Mouse (Mus musculus): Measurements from ENCODE around the gene Ankdd1b. TPM values are rescaled to one million over a fixed set of nuclear protein-coding genes. Genes with fewer than 3 reads are reported as not detected.
A peak's percentile ranks its signal among the peaks of the same experiment; 100 is the strongest.

Gene Ankdd1b
- polyA plus RNA-seq, 1 experiment from 2014 or later, result not detected

DNA sequence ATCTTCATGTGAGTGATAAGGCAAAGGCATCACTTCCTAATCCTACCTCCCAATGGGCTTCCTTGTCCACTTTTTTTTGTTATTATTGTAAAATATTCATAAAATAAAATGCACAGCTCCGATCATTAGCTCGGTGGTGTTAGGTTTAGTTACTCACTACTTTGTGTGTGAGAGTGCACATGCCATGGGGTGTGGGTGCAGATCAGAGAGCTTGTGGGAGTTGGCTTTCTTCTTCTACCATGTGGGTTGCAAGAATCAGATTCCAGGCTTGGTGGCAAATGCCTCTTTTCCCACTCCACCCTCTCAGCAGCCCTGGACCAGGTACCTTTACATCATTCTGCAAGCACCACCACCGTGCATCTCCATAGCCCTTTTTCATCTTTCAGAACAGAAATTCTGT lies 18.4 kb downstream of the Ankdd1b start:
- H3K9me3 ChIP-seq, result no peaks in the 10 kb centered on the region
- no peak overlapping the region for H3K9ac ChIP-seq
- H3K4me3 ChIP-seq, result no peak overlapping the region
- 88% methylated on average over 3 of the region's 3 CpGs for WGBS
- no peak overlapping the region for H3K27ac ChIP-seq
- no peak for ATAC-seq (ENCODE audit: low FRiP score, low read depth)
- no peaks in the 10 kb centered on the region for H3K27me3 ChIP-seq
- no peaks in the 10 kb centered on the region for H3K36me3 ChIP-seq
- no peaks in the 10 kb centered on the region for H3K4me1 ChIP-seq
- H3K4me2 ChIP-seq (replicated peaks), result no peak overlapping the region

GRCm38 (mm10) chr13:96451386-96452140 lies 19.4 kb downstream of the Ankdd1b start:
- H3K27me3 ChIP-seq, result no peaks in the 10 kb centered on the region
- H3K4me3 ChIP-seq, result no peak overlapping the region
- H3K36me3 ChIP-seq, result no peaks in the 10 kb centered on the region
- no peak overlapping the region for H3K27ac ChIP-seq
- no peak overlapping the region for H3K4me2 ChIP-seq (replicated peaks)
- 85% methylated on average over 11 of the region's 11 CpGs for WGBS
- H3K9ac ChIP-seq, result no peak overlapping the region
- no peaks in the 10 kb centered on the region for H3K4me1 ChIP-seq
- H3K9me3 ChIP-seq, result no peaks in the 10 kb centered on the region
- ATAC-seq (ENCODE audit: low FRiP score, low read depth), result no peak

DNA sequence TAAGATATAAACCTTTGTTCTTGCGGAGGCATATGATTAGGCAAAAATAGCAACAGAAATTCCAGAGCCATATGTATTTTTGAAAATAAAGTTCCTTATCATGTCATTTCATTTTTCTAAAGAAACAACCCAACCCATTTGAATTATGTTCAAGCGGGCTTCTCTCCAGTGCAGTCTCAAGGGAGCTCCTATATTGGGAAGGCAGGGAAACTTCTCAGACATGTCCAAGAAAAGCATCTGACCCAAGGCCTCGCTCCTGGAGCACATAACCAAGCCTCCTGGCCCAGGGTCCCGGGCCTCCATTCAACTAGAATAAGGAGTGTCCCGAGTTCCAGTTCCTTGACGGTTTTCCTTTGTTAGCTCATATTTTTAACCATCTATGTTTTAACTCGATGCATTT lies 20.1 kb downstream of the Ankdd1b start:
- Histone ChIP-seq H3K27ac (no peak overlapping the region), H3K9me3 (no peaks in the 10 kb centered on the region), H3K4me3 (no peak overlapping the region), H3K4me1 (no peaks in the 10 kb centered on the region), H3K36me3 (no peaks in the 10 kb centered on the region), H3K27me3 (no peaks in the 10 kb centered on the region), H3K9ac (no peak overlapping the region), H3K4me2 (replicated peaks) (no peak overlapping the region)
- no peak for ATAC-seq (ENCODE audit: low FRiP score, low read depth)
- WGBS, result 88% methylated on average over 7 of the region's 7 CpGs

GRCm38 (mm10) chr13:96450205-96450856 lies 20.7 kb downstream of the Ankdd1b start:
- Histone ChIP-seq H3K27me3 (no peaks in the 10 kb centered on the region), H3K4me1 (no peaks in the 10 kb centered on the region), H3K9ac (no peak overlapping the region), H3K9me3 (no peaks in the 10 kb centered on the region), H3K36me3 (no peaks in the 10 kb centered on the region), H3K27ac (no peak overlapping the region), H3K4me3 (no peak overlapping the region), H3K4me2 (replicated peaks) (no peak overlapping the region)
- no peak for ATAC-seq (ENCODE audit: low FRiP score, low read depth)
- 83% methylated on average over 11 of the region's 11 CpGs for WGBS

- no peaks in the 10 kb centered on the region for H3K4me1 ChIP-seq
- peaks cover 5% of the 10 kb centered on the region for H3K9me3 ChIP-seq
- no peak overlapping the region for H3K9ac ChIP-seq
- ATAC-seq (ENCODE audit: low FRiP score, low read depth), result no peak
- H3K27ac ChIP-seq, result no peak overlapping the region
- no peak overlapping the region for H3K4me2 ChIP-seq (replicated peaks)
- 93% methylated on average over 4 of the region's 4 CpGs for WGBS
- no peak overlapping the region for H3K4me3 ChIP-seq
- no peaks in the 10 kb centered on the region for H3K27me3 ChIP-seq
- no peaks in the 10 kb centered on the region for H3K36me3 ChIP-seq
Observed at GRCm38 (mm10) chr13:96440436-96440835, 30.6 kb downstream of the Ankdd1b start.

- Histone ChIP-seq H3K36me3 (no peaks in the 10 kb centered on the region), H3K27ac (no peak overlapping the region), H3K4me3 (no peak overlapping the region), H3K9me3 (peaks cover 5% of the 10 kb centered on the region), H3K4me2 (replicated peaks) (no peak overlapping the region), H3K4me1 (peaks cover 15% of the 10 kb centered on the region), H3K9ac (no peak overlapping the region), H3K27me3 (no peaks in the 10 kb centered on the region)
- WGBS, result 76% methylated on average over 1 of the region's 1 CpGs
- no peak for ATAC-seq (ENCODE audit: low FRiP score, low read depth)
Observed at GRCm38 (mm10) chr13:96436921-96437320, 34.1 kb downstream of the Ankdd1b start.

GRCm38 (mm10) chr13:96435793-96436192 lies 35.2 kb downstream of the Ankdd1b start:
- 53% methylated on average over 12 of the region's 13 CpGs for WGBS
- H3K9ac ChIP-seq, result no peak overlapping the region
- H3K27me3 ChIP-seq, result no peaks in the 10 kb centered on the region
- no peaks in the 10 kb centered on the region for H3K36me3 ChIP-seq
- peaks cover 15% of the 10 kb centered on the region for H3K4me1 ChIP-seq
- no peak overlapping the region for H3K4me3 ChIP-seq
- no peak overlapping the region for H3K27ac ChIP-seq
- H3K4me2 ChIP-seq (replicated peaks), result no peak overlapping the region
- H3K9me3 ChIP-seq, result peaks cover 5% of the 10 kb centered on the region
- no peak for ATAC-seq (ENCODE audit: low FRiP score, low read depth)

DNA sequence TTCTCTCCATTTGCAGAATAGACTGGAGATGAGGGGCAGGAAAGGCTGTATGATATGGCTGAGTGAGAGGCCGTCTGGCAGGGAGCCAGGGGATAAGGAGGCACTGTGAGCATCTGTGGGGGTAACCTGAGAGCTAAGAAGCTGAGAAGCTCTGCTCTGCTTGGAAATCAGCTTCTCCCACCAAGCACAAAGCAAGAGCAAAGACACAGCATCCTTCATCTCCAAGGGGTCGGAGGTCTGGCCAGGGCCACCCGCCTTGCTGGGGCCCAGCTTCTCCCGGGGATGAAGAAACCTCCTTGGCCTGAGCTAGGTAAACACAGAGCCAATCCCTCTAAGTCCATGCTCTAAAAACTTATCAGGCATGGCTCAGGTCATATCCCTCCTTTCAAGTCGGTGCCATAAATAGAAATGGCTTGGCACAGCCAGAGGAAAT lies 36.1 kb downstream of the Ankdd1b start:
- no peak overlapping the region; the same call in 1 of the 2 replicates for H3K9ac ChIP-seq
- ATAC-seq (ENCODE audit: low FRiP score, low read depth), result no peak
- no peak overlapping the region for H3K4me2 ChIP-seq (replicated peaks)
- H3K36me3 ChIP-seq, result no peaks in the 10 kb centered on the region
- H3K27me3 ChIP-seq, result no peaks in the 10 kb centered on the region
- H3K4me3 ChIP-seq, result no peak overlapping the region
- no peak overlapping the region for H3K27ac ChIP-seq
- 41% methylated on average over 5 of the region's 5 CpGs for WGBS
- peaks cover 15% of the 10 kb centered on the region for H3K4me1 ChIP-seq
- peaks cover 5% of the 10 kb centered on the region for H3K9me3 ChIP-seq

- Histone ChIP-seq H3K9me3 (peaks cover 5% of the 10 kb centered on the region), H3K4me1 (peaks cover 15% of the 10 kb centered on the region), H3K9ac (no peak overlapping the region), H3K4me3 (no peak overlapping the region), H3K27ac (no peak overlapping the region), H3K4me2 (replicated peaks) (no peak overlapping the region), H3K27me3 (no peaks in the 10 kb centered on the region), H3K36me3 (no peaks in the 10 kb centered on the region)
- WGBS, result 67% methylated on average over 11 of the region's 11 CpGs
- no peak for ATAC-seq (ENCODE audit: low FRiP score, low read depth)
Observed at GRCm38 (mm10) chr13:96433648-96434190, 37.3 kb downstream of the Ankdd1b start.

DNA sequence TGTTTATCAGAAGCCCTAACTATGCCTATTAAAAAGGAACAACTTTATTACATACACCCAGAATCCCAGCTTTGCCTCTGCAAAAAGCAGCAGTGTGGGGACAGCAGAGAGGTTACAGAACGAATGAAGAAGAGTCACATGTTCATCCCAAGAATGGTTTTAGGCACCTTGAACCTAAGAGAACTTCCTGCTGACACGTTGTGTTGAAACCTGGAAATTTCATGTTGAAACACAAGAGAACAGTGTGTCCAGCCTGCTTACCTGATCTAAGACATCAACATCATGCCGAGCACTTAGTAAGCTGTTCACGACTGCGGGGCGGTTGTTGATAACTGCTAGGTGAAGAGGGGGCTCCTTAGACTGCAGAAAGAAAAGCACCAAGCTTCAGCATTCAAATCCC lies 38.0 kb downstream of the Ankdd1b start:
- peaks cover 5% of the 10 kb centered on the region for H3K9me3 ChIP-seq
- no peak overlapping the region for H3K9ac ChIP-seq
- no peak overlapping the region for H3K27ac ChIP-seq
- H3K27me3 ChIP-seq, result no peaks in the 10 kb centered on the region
- H3K36me3 ChIP-seq, result no peaks in the 10 kb centered on the region
- no peak overlapping the region for H3K4me3 ChIP-seq
- 87% methylated on average over 6 of the region's 6 CpGs for WGBS
- no peak for ATAC-seq (ENCODE audit: low FRiP score, low read depth)
- H3K4me1 ChIP-seq, result peaks cover 15% of the 10 kb centered on the region
- no peak overlapping the region for H3K4me2 ChIP-seq (replicated peaks)

DNA sequence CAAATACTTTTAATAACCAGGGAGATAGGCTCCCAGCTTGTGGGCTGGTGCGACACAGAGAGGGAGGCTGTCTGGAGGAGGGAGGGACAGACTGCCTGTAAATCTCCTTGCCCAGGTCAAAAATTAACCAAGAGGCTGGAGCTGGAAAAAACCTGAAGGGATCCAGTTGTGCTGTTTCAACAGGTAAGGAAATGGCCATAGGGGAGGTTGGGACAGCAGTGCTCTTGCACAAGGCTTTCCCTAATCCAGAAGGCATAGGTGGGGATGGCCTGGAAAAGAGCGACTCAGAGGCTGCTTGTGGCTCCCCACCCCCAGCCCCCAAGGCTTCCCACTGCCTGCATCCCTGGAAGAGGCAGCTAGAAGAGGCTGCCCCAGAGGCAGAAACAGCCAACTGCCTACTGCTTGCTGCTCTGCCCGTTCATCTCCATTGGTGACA lies 38.6 kb downstream of the Ankdd1b start:
- ATAC-seq (ENCODE audit: low FRiP score, low read depth), result no peak
- Histone ChIP-seq H3K4me3 (no peak overlapping the region), H3K4me2 (replicated peaks) (no peak overlapping the region), H3K27me3 (no peaks in the 10 kb centered on the region), H3K9me3 (0 out of 2 replicates have a peak, but pooled peaks cover under 1% of the 10 kb centered on the region), H3K36me3 (no peaks in the 10 kb centered on the region), H3K9ac (no peak overlapping the region), H3K27ac (no peak overlapping the region), H3K4me1 (peaks cover 15% of the 10 kb centered on the region)
- 36% methylated on average over 3 of the region's 3 CpGs for WGBS

DNA sequence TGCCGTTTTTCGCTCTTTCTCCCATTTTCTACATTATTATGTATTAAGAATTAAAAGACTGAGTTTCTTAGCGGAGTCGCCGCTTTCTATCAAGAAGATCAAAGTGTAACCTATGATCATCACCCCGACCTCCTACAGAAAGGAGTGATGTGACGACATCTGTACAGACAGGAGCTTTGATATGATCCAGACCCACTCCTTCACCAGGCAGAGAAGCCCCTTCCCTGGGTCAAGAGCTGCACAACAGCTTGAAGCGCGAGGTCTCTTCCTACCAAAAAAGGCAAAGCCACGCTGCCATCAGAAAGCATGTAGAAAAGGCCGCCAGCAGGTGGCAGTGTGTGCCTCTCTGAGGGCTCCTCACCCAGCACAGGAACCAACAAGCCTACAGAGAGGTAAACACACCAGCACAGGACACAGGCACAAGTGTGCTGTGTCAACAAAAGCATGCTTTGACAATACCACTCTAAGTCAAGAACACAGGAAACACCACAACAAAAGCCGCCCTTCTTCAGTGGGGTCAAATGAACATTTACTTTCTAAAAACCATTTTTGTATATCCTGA lies 39.3 kb downstream of the Ankdd1b start:
- Histone ChIP-seq H3K9me3 (no peaks in the 10 kb centered on the region), H3K9ac (no peak overlapping the region), H3K27ac (no peak overlapping the region), H3K27me3 (no peaks in the 10 kb centered on the region), H3K36me3 (no peaks in the 10 kb centered on the region), H3K4me3 (no peak overlapping the region), H3K4me2 (replicated peaks) (0 out of 2 replicates have a peak overlapping the region, but pooled peaks have one; percentile 30), H3K4me1 (peaks cover 18% of the 10 kb centered on the region)
- WGBS, result 39% methylated on average over 12 of the region's 12 CpGs
- peak; percentile 67; the same call in 1 of the 2 replicates for ATAC-seq (ENCODE audit: low FRiP score, low read depth)

All from limb, embryonic 13.5 days (tissue).